20 mouse cellular contexts compared by ENCODE assay signal in the genomic region with DNA sequence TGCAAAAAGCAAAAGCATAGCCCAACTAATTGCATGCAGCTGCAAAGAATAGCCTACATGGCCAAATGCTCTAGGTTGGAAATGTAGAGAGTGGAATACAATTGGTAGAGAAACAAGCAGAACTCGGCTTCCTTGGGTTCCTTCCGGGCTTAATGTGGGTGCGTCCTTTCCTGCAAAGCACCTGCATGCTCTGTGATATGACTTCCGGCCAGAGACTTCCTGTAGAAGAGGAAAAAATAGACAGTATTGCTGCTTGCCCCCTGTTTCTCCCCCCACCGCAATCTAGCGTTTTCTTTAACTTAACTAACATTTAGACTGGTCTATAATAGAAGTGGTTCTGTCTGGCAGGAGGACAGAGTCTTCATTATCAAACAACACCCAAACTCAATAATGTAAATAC.
DNase-seq lines count a peak whose midpoint lies in the region; ATAC-seq and TF ChIP-seq lines count a peak whose summit lies in the region.
"Had no signal": no experiment of that assay in that cellular context is flagged by ENCODE, and none has a peak within 500 bp of the region (broad histone marks: within the 10 kb centered on the region; RNA-seq: fewer than 3 reads in every experiment).

No protein-coding gene starts in this region.

- no peaks in the 10 kb centered on the region for H3K9me3 ChIP-seq in heart, postnatal 0 days (replicated peaks; ENCODE audit: control insufficient read depth, low read length)
- no peaks in the 10 kb centered on the region for H3K9me3 ChIP-seq in heart, embryonic 10.5 days
- H3K9me3 ChIP-seq: hindbrain, embryonic 10.5 days; intestine, embryonic 15.5 days; megakaryocyte, embryonic 14.5 days; neural tube, embryonic 12.5 days had no signal

- no peaks in the 10 kb centered on the region for H3K27me3 ChIP-seq in heart, postnatal 0 days (ENCODE audit: control insufficient read depth, insufficient read depth, low read length)
- peaks cover 7% of the 10 kb centered on the region; the same call in 1 of the 2 replicates for H3K27me3 ChIP-seq in heart, embryonic 10.5 days (ENCODE audit: insufficient read depth, poor library complexity, severe bottlenecking)
- H3K27me3 ChIP-seq: intestine, embryonic 15.5 days; megakaryocyte, embryonic 14.5 days; neural tube, embryonic 12.5 days had no signal

- H3K4me1 ChIP-seq in heart, postnatal 0 days (ENCODE audit: control insufficient read depth, insufficient read depth), result no peaks in the 10 kb centered on the region; the same call in 1 of the 2 replicates
- H3K4me1 ChIP-seq in heart, embryonic 10.5 days, result no peaks in the 10 kb centered on the region
- H3K4me1 ChIP-seq: intestine, embryonic 15.5 days had no signal

- H3K4me3 ChIP-seq in heart, postnatal 0 days (ENCODE audit: low read depth, low read length), result no peak overlapping the region
- no peak overlapping the region for H3K4me3 ChIP-seq in heart, embryonic 10.5 days
- H3K4me3 ChIP-seq: hindbrain, embryonic 10.5 days; intestine, embryonic 15.5 days; megakaryocyte, embryonic 14.5 days; neural tube, embryonic 12.5 days had no signal

- ATAC-seq in heart, postnatal 0 days (ENCODE audit: insufficient read depth, low read depth), result no peak
- peak; percentile 60; the same call in 1 of the 2 replicates for ATAC-seq in neutrophil, adult 5-6 weeks (ENCODE audit: extremely low read depth, insufficient number of reproducible peaks, low FRiP score, poor library complexity, severe bottlenecking)
- ATAC-seq: forebrain, postnatal 0 days; intestine, embryonic 15.5 days; lung, postnatal 0 days had no signal

- H3K4me2 ChIP-seq in heart, postnatal 0 days (ENCODE audit: low read depth, low read length), result no peak overlapping the region
- H3K4me2 ChIP-seq: heart, embryonic 11.5 days; intestine, embryonic 15.5 days; neural tube, embryonic 12.5 days had no signal

- H3K36me3 ChIP-seq in heart, postnatal 0 days (replicated peaks; ENCODE audit: control insufficient read depth, insufficient read depth, low read length), result no peaks in the 10 kb centered on the region
- H3K36me3 ChIP-seq in heart, embryonic 10.5 days, result no peaks in the 10 kb centered on the region
- H3K36me3 ChIP-seq: hindbrain, embryonic 10.5 days; intestine, embryonic 15.5 days; neural tube, embryonic 12.5 days had no signal

- TF ChIP-seq EP300 in heart, postnatal 0 days (IDR thresholded peaks at IDR 0.05; ENCODE audit: low read depth), result no peak

- no peak overlapping the region for H3K9ac ChIP-seq in heart, postnatal 0 days (replicated peaks; ENCODE audit: low read depth, low read length)
- H3K9ac ChIP-seq: forebrain, postnatal 0 days; intestine, embryonic 15.5 days; liver, embryonic 14.5 days; neural tube, embryonic 12.5 days had no signal

- 0 out of 2 replicates have a peak overlapping the region, but pooled peaks have one; percentile 30 for H3K27ac ChIP-seq in heart, postnatal 0 days (ENCODE audit: low read depth)
- H3K27ac ChIP-seq in heart, embryonic 10.5 days, result no peak overlapping the region
- H3K27ac ChIP-seq: hindbrain, embryonic 10.5 days; intestine, embryonic 15.5 days; liver, embryonic 14.5 days; neural tube, embryonic 12.5 days; stomach, postnatal 0 days had no signal

- no peak for TF ChIP-seq CTCF in heart, postnatal 0 days (IDR thresholded peaks at IDR 0.05; ENCODE audit: low read depth)

- DNase-seq in heart, postnatal 0 days (ENCODE audit: low spot score), result no peak
- no peak for DNase-seq in heart, embryonic 10.5 days (ENCODE audit: low spot score)
- peak; percentile 60 for DNase-seq in T-cell, adult 2 months (ENCODE audit: low spot score)
- DNase-seq in thymus, postnatal 4 days, result peak; percentile 39
- DNase-seq in urinary bladder, postnatal 36 days (ENCODE audit: low spot score in 2 of 2), result no peak
- no peak for DNase-seq in right cerebral cortex, postnatal 25 days
- DNase-seq: cerebellum, adult 11 months; cerebellum, postnatal 25 days; forebrain, postnatal 0 days; gastrocnemius, postnatal 10 days; kidney, postnatal 36 days had no signal

- 76% methylated on average over 6 of the region's 6 CpGs for WGBS in heart, postnatal 0 days
- 78% methylated on average over 6 of the region's 6 CpGs for WGBS in heart, embryonic 10.5 days

Comparison
In these comparisons a context has a peak if more than half of its experiments do, and no peak if none do; other contexts are left out.
1. DNase-seq: peak in T-cell, adult 2 months (single experiment) and thymus, postnatal 4 days (single experiment); none in heart, postnatal 0 days (single experiment), heart, embryonic 10.5 days (single experiment), urinary bladder, postnatal 36 days (0 of 2) and right cerebral cortex, postnatal 25 days (single experiment).